Mouse (Mus musculus): ENCODE results near the gene Adgrl1. TPM values are rescaled to one million over a fixed set of nuclear protein-coding genes. Genes with fewer than 3 reads are reported as not detected.

Gene Adgrl1
- polyA plus RNA-seq, 1 experiment = 64.0 TPM

DNA sequence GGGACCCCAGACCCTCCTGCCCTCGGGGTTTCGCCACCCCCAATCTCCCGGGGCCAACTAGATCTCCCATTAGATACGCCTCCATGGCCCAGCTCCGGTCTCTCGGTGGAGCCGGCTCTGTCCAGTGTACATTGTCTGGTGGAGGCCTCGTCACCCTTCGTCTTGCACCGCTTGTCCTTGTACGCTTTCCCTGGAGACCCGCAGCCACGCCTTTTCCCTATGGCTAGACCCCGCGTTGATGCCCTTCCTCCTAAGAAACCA is 56.0 kb downstream of the Adgrl1 start:
- H3K4me1 ChIP-seq (ENCODE audit: control insufficient read depth, insufficient read depth, low read length) = peaks cover 4% of the 10 kb centered on the region; the same call in 1 of the 2 replicates
- H3K36me3 ChIP-seq (ENCODE audit: control insufficient read depth, insufficient read depth, low read length) = peaks cover 2% of the 10 kb centered on the region
- no peaks in the 10 kb centered on the region for H3K27me3 ChIP-seq (ENCODE audit: control insufficient read depth, insufficient read depth, low read length)
- peak overlapping the region; percentile 99 for H3K27ac ChIP-seq (ENCODE audit: control insufficient read depth, insufficient read depth, low read depth, low read length)
- peak overlapping the region; percentile 98 for H3K4me3 ChIP-seq (ENCODE audit: control insufficient read depth, low read depth, low read length)
- TF ChIP-seq CTCF (IDR thresholded peaks at IDR 0.05; ENCODE audit: control insufficient read depth, insufficient read depth, insufficient replicate concordance, low read depth, low read length) (no peak), POLR2A (IDR thresholded peaks at IDR 0.05; ENCODE audit: control insufficient read depth, low read depth, low read length) (no peak)

GRCm38 (mm10) chr8:83956789-83957188 is 56.9 kb downstream of the Adgrl1 start:
- Histone ChIP-seq H3K27ac (ENCODE audit: control insufficient read depth, insufficient read depth, low read depth, low read length) (no peak overlapping the region), H3K36me3 (ENCODE audit: control insufficient read depth, insufficient read depth, low read length) (peaks cover 2% of the 10 kb centered on the region), H3K27me3 (ENCODE audit: control insufficient read depth, insufficient read depth, low read length) (no peaks in the 10 kb centered on the region), H3K4me3 (ENCODE audit: control insufficient read depth, low read depth, low read length) (peak overlapping the region; percentile 98), H3K4me1 (ENCODE audit: control insufficient read depth, insufficient read depth, low read length) (peaks cover 4% of the 10 kb centered on the region; the same call in 1 of the 2 replicates)
- no peak for TF ChIP-seq POLR2A (IDR thresholded peaks at IDR 0.05; ENCODE audit: control insufficient read depth, low read depth, low read length)
- peak; percentile 6; the same call in 1 of the 2 replicates for TF ChIP-seq CTCF (IDR thresholded peaks at IDR 0.05; ENCODE audit: control insufficient read depth, insufficient read depth, insufficient replicate concordance, low read depth, low read length)

GRCm38 (mm10) chr8:83964015-83964765 is 64.3 kb downstream of the Adgrl1 start:
- no peak for TF ChIP-seq CTCF (IDR thresholded peaks at IDR 0.05; ENCODE audit: control insufficient read depth, insufficient read depth, insufficient replicate concordance, low read depth, low read length)
- no peak for TF ChIP-seq POLR2A (IDR thresholded peaks at IDR 0.05; ENCODE audit: control insufficient read depth, low read depth, low read length)
- Histone ChIP-seq H3K4me3 (ENCODE audit: control insufficient read depth, low read depth, low read length) (no peak overlapping the region), H3K4me1 (ENCODE audit: control insufficient read depth, insufficient read depth, low read length) (no peaks in the 10 kb centered on the region), H3K27me3 (ENCODE audit: control insufficient read depth, insufficient read depth, low read length) (no peaks in the 10 kb centered on the region), H3K36me3 (ENCODE audit: control insufficient read depth, insufficient read depth, low read length) (no peaks in the 10 kb centered on the region; the same call in none of the 2 replicates), H3K27ac (ENCODE audit: control insufficient read depth, insufficient read depth, low read depth, low read length) (no peak overlapping the region)

GRCm38 (mm10) chr8:83967701-83968100 is 67.8 kb downstream of the Adgrl1 start:
- Histone ChIP-seq H3K27me3 (ENCODE audit: control insufficient read depth, insufficient read depth, low read length) (no peaks in the 10 kb centered on the region), H3K4me3 (ENCODE audit: control insufficient read depth, low read depth, low read length) (no peak overlapping the region), H3K36me3 (ENCODE audit: control insufficient read depth, insufficient read depth, low read length) (no peaks in the 10 kb centered on the region; the same call in 1 of the 2 replicates), H3K4me1 (ENCODE audit: control insufficient read depth, insufficient read depth, low read length) (peaks cover 5% of the 10 kb centered on the region), H3K27ac (ENCODE audit: control insufficient read depth, insufficient read depth, low read depth, low read length) (no peak overlapping the region)
- TF ChIP-seq POLR2A (IDR thresholded peaks at IDR 0.05; ENCODE audit: control insufficient read depth, low read depth, low read length) (no peak), CTCF (IDR thresholded peaks at IDR 0.05; ENCODE audit: control insufficient read depth, insufficient read depth, insufficient replicate concordance, low read depth, low read length) (no peak)

- Histone ChIP-seq H3K4me1 (ENCODE audit: control insufficient read depth, insufficient read depth, low read length) (peaks cover 12% of the 10 kb centered on the region), H3K4me3 (ENCODE audit: control insufficient read depth, low read depth, low read length) (no peak overlapping the region), H3K27ac (ENCODE audit: control insufficient read depth, insufficient read depth, low read depth, low read length) (peak overlapping the region; percentile 58), H3K36me3 (ENCODE audit: control insufficient read depth, insufficient read depth, low read length) (no peaks in the 10 kb centered on the region; the same call in 1 of the 2 replicates), H3K27me3 (ENCODE audit: control insufficient read depth, insufficient read depth, low read length) (no peaks in the 10 kb centered on the region)
- no peak for TF ChIP-seq POLR2A (IDR thresholded peaks at IDR 0.05; ENCODE audit: control insufficient read depth, low read depth, low read length)
- no peak for TF ChIP-seq CTCF (IDR thresholded peaks at IDR 0.05; ENCODE audit: control insufficient read depth, insufficient read depth, insufficient replicate concordance, low read depth, low read length)
Observed at GRCm38 (mm10) chr8:83971121-83971520, 71.2 kb downstream of the Adgrl1 start.

DNA sequence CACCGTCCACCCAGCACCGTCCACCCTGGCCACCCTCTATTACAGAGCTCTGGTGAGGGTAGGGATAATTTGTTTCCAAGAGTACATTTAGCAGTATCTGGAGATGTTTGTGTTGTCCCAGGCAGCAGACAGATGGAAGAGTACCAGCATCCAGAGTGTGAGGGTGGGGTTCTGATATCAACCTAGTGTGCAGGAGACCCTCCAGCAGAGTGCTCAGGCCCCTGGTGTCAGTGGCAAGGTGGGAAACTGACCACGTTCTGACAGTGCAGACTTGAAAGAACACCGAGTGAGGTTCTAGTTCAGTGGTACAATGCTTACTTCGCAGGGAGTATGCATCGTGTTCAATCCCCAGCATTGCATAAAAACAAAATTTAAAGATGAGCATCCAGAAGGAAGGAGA is 71.8 kb downstream of the Adgrl1 start:
- TF ChIP-seq CTCF (IDR thresholded peaks at IDR 0.05; ENCODE audit: control insufficient read depth, insufficient read depth, insufficient replicate concordance, low read depth, low read length) = no peak
- TF ChIP-seq POLR2A (IDR thresholded peaks at IDR 0.05; ENCODE audit: control insufficient read depth, low read depth, low read length) = no peak
- Histone ChIP-seq H3K27ac (ENCODE audit: control insufficient read depth, insufficient read depth, low read depth, low read length) (peak overlapping the region; percentile 58), H3K27me3 (ENCODE audit: control insufficient read depth, insufficient read depth, low read length) (no peaks in the 10 kb centered on the region), H3K4me1 (ENCODE audit: control insufficient read depth, insufficient read depth, low read length) (peaks cover 12% of the 10 kb centered on the region), H3K36me3 (ENCODE audit: control insufficient read depth, insufficient read depth, low read length) (no peaks in the 10 kb centered on the region; the same call in 1 of the 2 replicates), H3K4me3 (ENCODE audit: control insufficient read depth, low read depth, low read length) (peak overlapping the region; percentile 89; the same call in 1 of the 2 replicates)

GRCm38 (mm10) chr8:83972150-83973120 is 72.5 kb downstream of the Adgrl1 start, which contains the start of gene Prkaca:
Gene Prkaca (plus strand): TSS chr8:83972993.
- Histone ChIP-seq H3K36me3 (ENCODE audit: control insufficient read depth, insufficient read depth, low read length) (no peaks in the 10 kb centered on the region; the same call in 1 of the 2 replicates), H3K4me1 (ENCODE audit: control insufficient read depth, insufficient read depth, low read length) (peaks cover 20% of the 10 kb centered on the region), H3K27ac (ENCODE audit: control insufficient read depth, insufficient read depth, low read depth, low read length) (peak within 1 kb of the TSS; percentile 58), H3K27me3 (ENCODE audit: control insufficient read depth, insufficient read depth, low read length) (no peaks in the 10 kb centered on the region), H3K4me3 (ENCODE audit: control insufficient read depth, low read depth, low read length) (peak within 1 kb of the TSS; percentile 89)
- TF ChIP-seq CTCF (IDR thresholded peaks at IDR 0.05; ENCODE audit: control insufficient read depth, insufficient read depth, insufficient replicate concordance, low read depth, low read length) (no peak), POLR2A (IDR thresholded peaks at IDR 0.05; ENCODE audit: control insufficient read depth, low read depth, low read length) (peak; percentile 34)
